Mouse (Mus musculus) kidney, postnatal 0 days (tissue): ENCODE results near the gene Ces5a. TPM values are rescaled to one million over a fixed set of nuclear protein-coding genes. Genes with fewer than 3 reads are reported as not detected.
"Not testable (repeated sequence)": the region's sequence is repeated elsewhere in the genome, so short reads cannot be mapped to it uniquely, and the experiment has no call there.

Experiments
- ATAC-seq: fragments of 200-750 bp; cut with Nextera tagmentation; replicated peaks from 2 replicates; pipeline ENCODE4 v1.8.0; 2017; ENCODE audit warnings: low read depth, moderate number of reproducible peaks, moderate TSS enrichment, moderate library complexity; ENCODE audit not compliant: low FRiP score
- DNase-seq: peaks from one replicate; pipeline ENCODE4 v3.0.0-alpha.2; 2016; ENCODE audit warnings: low spot score
- H3K27ac ChIP-seq: fragments of 300-500 bp; sonication (generic); 2 replicates; pipeline ENCODE4 v1.5.1; 2014; ENCODE audit warnings: mild to moderate bottlenecking
- H3K27me3 ChIP-seq: fragments of 300-500 bp; sonication (generic); 2 replicates; pipeline ENCODE4 v1.6.1; 2014; ENCODE audit warnings: low read length, mixed read lengths; ENCODE audit not compliant: insufficient read depth
- H3K36me3 ChIP-seq: fragments of 300-500 bp; sonication (generic); 2 replicates; pipeline ENCODE4 v1.6.1; 2014; ENCODE audit warnings: low read length, mixed read lengths; ENCODE audit not compliant: insufficient read depth
- H3K4me1 ChIP-seq: fragments of 300-500 bp; sonication (generic); replicated peaks from 2 replicates; pipeline ENCODE4 v1.6.1; 2014; ENCODE audit warnings: antibody characterized with exemption, low read length, mixed read lengths; ENCODE audit not compliant: insufficient read depth
- H3K4me2 ChIP-seq: fragments of 300-500 bp; sonication (generic); 2 replicates; pipeline ENCODE4 v1.6.1; 2014; ENCODE audit warnings: mild to moderate bottlenecking, low read length, moderate library complexity, mixed read lengths
- H3K4me3 ChIP-seq: fragments of 300-500 bp; sonication (generic); replicated peaks from 2 replicates; pipeline ENCODE4 v1.5.1; 2014; ENCODE audit warnings: low read depth, low read length
- H3K9ac ChIP-seq: fragments of 300-500 bp; sonication (generic); 2 replicates; pipeline ENCODE4 v1.6.1; 2014; ENCODE audit warnings: low read depth, low read length
- H3K9me3 ChIP-seq: fragments of 300-500 bp; sonication (generic); replicated peaks from 2 replicates; pipeline ENCODE4 v1.6.1; 2016; ENCODE audit warnings: low read length, inconsistent platforms, mixed read lengths
- CTCF ChIP-seq: IDR thresholded peaks from 2 replicates; pipeline ENCODE4 v1.5.1; 2016; ENCODE audit warnings: antibody characterized with exemption, low read depth, mild to moderate bottlenecking, moderate library complexity
- WGBS: fragments of 180-500 bp; shearing (Covaris S2); extraction: QIAGEN DNeasy Blood & Tissue Kit; methylation state at CpG from one replicate; pipeline ENCODE4 v1.1.7; 2014; 5-methylcytosine and 5-hydroxymethylcytosine counted together
- polyA plus RNA-seq: library from polyadenylated mRNA; unstranded; fragments of >200 nt; fragmentation: Nextera tagmentation; extraction: Ambion mirVana; gene quantifications from 2 replicates; pipeline ENCODE4 v1.2.1, GENCODE M21; 2015

Ces5a gene
- polyA plus RNA-seq, 1 experiment from 2014 or later, result 0.61 TPM

GRCm38 (mm10) chr8:93502634-93503033, 33.0 kb downstream of the Ces5a start:
- 88% methylated on average over 3 of the region's 3 CpGs for WGBS
- TF ChIP-seq CTCF, result no peak

GRCm38 (mm10) chr8:93499437-93499836, 36.2 kb downstream of the Ces5a start:
- 38% methylated on average over 9 of the region's 9 CpGs for WGBS
- DNase-seq (no peak), ATAC-seq (no peak)

More at GRCm38 (mm10) chr8:93502634-93503033, 33.0 kb downstream of the Ces5a start:
- no peak for DNase-seq
- H3K27me3 ChIP-seq, result no peaks in the 10 kb centered on the region
- no peaks in the 10 kb centered on the region for H3K9me3 ChIP-seq
- no peak overlapping the region for H3K27ac ChIP-seq
- no peak overlapping the region for H3K9ac ChIP-seq
- no peak for ATAC-seq
- H3K4me1 ChIP-seq, result no peaks in the 10 kb centered on the region
- no peak overlapping the region for H3K4me2 ChIP-seq
- no peak overlapping the region for H3K4me3 ChIP-seq
- no peaks in the 10 kb centered on the region for H3K36me3 ChIP-seq

GRCm38 (mm10) chr8:93495330-93495729, 40.3 kb downstream of the Ces5a start:
- TF ChIP-seq CTCF, result peak; percentile 89
- Histone ChIP-seq H3K27ac (no peak overlapping the region), H3K4me3 (no peak overlapping the region), H3K4me1 (no peaks in the 10 kb centered on the region), H3K27me3 (no peaks in the 10 kb centered on the region), H3K9me3 (no peaks in the 10 kb centered on the region), H3K9ac (no peak overlapping the region), H3K4me2 (no peak overlapping the region), H3K36me3 (no peaks in the 10 kb centered on the region)
- ATAC-seq (no peak), DNase-seq (peak; percentile 55)
- 25% methylated on average over 6 of the region's 6 CpGs for WGBS

More at GRCm38 (mm10) chr8:93499437-93499836, 36.2 kb downstream of the Ces5a start:
- TF ChIP-seq CTCF, result no peak
- Histone ChIP-seq H3K4me1 (no peaks in the 10 kb centered on the region), H3K27ac (no peak overlapping the region), H3K9me3 (no peaks in the 10 kb centered on the region), H3K4me3 (no peak overlapping the region), H3K27me3 (no peaks in the 10 kb centered on the region), H3K4me2 (no peak overlapping the region), H3K36me3 (no peaks in the 10 kb centered on the region), H3K9ac (no peak overlapping the region)

GRCm38 (mm10) chr8:93488743-93489142, 46.9 kb downstream of the Ces5a start:
- Histone ChIP-seq H3K9me3 (no peaks in the 10 kb centered on the region), H3K27me3 (no peaks in the 10 kb centered on the region), H3K4me3 (no peak overlapping the region), H3K27ac (no peak overlapping the region), H3K4me2 (no peak overlapping the region), H3K9ac (no peak overlapping the region), H3K4me1 (no peaks in the 10 kb centered on the region), H3K36me3 (no peaks in the 10 kb centered on the region)
- TF ChIP-seq CTCF, result no peak
- ATAC-seq (no peak), DNase-seq (no peak)
- 20% methylated on average over 4 of the region's 4 CpGs for WGBS

GRCm38 (mm10) chr8:93478211-93478610, 57.4 kb downstream of the Ces5a start:
- 97% methylated on average over 3 of the region's 3 CpGs for WGBS
- DNase-seq (no peak), ATAC-seq (no peak)
- no peak overlapping the region for H3K4me3 ChIP-seq
- H3K4me2 ChIP-seq, result no peak overlapping the region
- no peaks in the 10 kb centered on the region for H3K27me3 ChIP-seq
- H3K4me1 ChIP-seq, result no peaks in the 10 kb centered on the region
- H3K9me3 ChIP-seq, result no peaks in the 10 kb centered on the region
- no peak for TF ChIP-seq CTCF
- H3K27ac ChIP-seq, result no peak overlapping the region
- no peaks in the 10 kb centered on the region for H3K36me3 ChIP-seq
- no peak overlapping the region for H3K9ac ChIP-seq

- ATAC-seq, H3K27ac ChIP-seq: not testable (repeated sequence)
Observed at GRCm38 (mm10) chr8:93469733-93470132, 65.9 kb downstream of the Ces5a start.

GRCm38 (mm10) chr8:93454258-93454877, 81.3 kb downstream of the Ces5a start:
- no peaks in the 10 kb centered on the region for H3K27me3 ChIP-seq
- H3K36me3 ChIP-seq, result no peaks in the 10 kb centered on the region
- 93% methylated on average over 12 of the region's 12 CpGs for WGBS
- H3K9ac ChIP-seq, result no peak overlapping the region
- no peaks in the 10 kb centered on the region for H3K4me1 ChIP-seq
- no peak overlapping the region for H3K4me3 ChIP-seq
- no peaks in the 10 kb centered on the region for H3K9me3 ChIP-seq
- no peak for TF ChIP-seq CTCF
- ATAC-seq, result no peak
- H3K4me2 ChIP-seq, result no peak overlapping the region
- no peak for DNase-seq
- H3K27ac ChIP-seq, result no peak overlapping the region

More at GRCm38 (mm10) chr8:93469733-93470132, 65.9 kb downstream of the Ces5a start:
- H3K36me3 ChIP-seq, H3K27me3 ChIP-seq, H3K4me1 ChIP-seq, H3K4me3 ChIP-seq, H3K9ac ChIP-seq, H3K9me3 ChIP-seq, DNase-seq, H3K4me2 ChIP-seq: not testable (repeated sequence)
- 82% methylated on average over 16 of the region's 16 CpGs for WGBS

Other genes starting within 250 kb of the Ces5a start
- gene Ces1g, start 198.5 kb downstream of the Ces5a start, polyA plus RNA-seq, result 0.08 and 0.13 TPM in 2 replicates
- gene Ces1h, start 156.1 kb downstream of the Ces5a start, polyA plus RNA-seq, result not detected in 2 replicates